Mouse (Mus musculus) embryo, embryonic 9.5 days (tissue): Measurements from ENCODE around the gene Efcab10.

ENCODE experiments used
- DNase-seq: peaks from one replicate; pipeline ENCODE4 v3.0.0-alpha.2; 2017; ENCODE audit errors: extremely low spot score

Gene Efcab10

GRCm38 (mm10) chr12:33427293-33427692, 32.6 kb downstream of the Efcab10 start:
- DNase-seq = no peak

DNA sequence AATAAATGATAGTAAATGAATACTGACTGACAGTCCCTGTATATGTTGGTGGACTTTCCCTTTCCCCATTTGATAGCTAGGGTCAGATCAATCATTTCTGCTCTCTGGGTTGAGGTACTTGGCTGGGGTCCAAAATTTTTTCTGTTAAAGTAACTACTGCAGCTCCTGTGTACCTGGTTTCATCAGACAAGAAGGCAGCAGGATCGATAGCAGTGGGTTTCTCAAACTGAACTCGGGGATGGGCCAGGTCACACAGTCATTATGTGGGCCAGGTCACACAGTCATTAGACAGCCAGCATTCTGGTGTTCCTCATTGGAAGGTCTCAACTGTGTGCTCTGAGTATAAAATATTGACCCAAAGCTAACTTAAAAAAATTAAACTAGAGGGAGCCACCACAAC, 33.1 kb downstream of the Efcab10 start:
- DNase-seq = no peak

- DNase-seq = peak; percentile 96
Observed at GRCm38 (mm10) chr12:33429387-33430160, 34.9 kb downstream of the Efcab10 start, which contains the start of gene Twistnb. TSS of gene Twistnb (plus strand) at chr12:33429635.

DNA sequence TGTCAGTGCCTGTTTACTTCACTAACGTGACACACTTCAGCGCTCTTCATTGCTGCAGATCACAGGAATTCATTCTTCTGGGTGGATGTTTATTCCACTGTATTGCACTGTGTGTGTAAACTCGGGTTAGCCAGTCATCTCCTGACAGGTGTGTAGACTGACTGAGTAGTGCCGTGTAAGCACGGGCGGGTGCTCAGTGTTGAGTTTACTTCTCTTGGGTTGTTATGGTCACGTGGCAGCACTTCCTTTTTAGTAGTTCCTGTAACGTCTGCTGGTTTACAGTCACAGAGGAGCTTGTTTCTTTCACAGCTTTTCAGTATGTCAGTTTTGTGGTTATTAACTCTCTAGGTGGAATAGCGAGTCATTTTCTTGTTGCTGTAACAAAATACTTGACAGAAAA, 39.2 kb downstream of the Efcab10 start:
- DNase-seq = no peak

DNA sequence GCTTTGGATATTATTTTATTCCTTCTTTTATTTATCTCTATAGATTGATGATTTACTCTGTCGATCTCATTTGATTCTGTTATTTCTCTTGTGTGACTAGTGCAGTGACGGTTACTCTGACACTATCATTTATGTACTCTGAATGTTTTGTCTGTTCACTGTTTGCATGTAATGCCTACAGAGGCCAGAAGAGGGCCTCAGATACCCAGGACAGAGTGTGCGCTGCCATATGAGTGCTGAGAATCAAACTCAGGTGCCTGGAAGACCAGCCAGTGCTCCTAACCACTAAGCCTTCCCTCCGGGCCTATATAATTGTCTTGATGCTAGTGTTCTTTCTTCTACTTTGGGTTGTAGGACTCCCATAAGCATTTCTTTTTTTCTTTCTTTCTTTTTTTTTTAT, 40.1 kb downstream of the Efcab10 start:
- no peak for DNase-seq
